Mouse (Mus musculus) lung, postnatal 25 days (tissue): Measurements from ENCODE around the gene Tmem30a.

ENCODE experiments used
- DNase-seq: peaks from one replicate; pipeline ENCODE4 v3.0.0; 2022; ENCODE audit warnings: low spot score

The Tmem30a gene

DNA sequence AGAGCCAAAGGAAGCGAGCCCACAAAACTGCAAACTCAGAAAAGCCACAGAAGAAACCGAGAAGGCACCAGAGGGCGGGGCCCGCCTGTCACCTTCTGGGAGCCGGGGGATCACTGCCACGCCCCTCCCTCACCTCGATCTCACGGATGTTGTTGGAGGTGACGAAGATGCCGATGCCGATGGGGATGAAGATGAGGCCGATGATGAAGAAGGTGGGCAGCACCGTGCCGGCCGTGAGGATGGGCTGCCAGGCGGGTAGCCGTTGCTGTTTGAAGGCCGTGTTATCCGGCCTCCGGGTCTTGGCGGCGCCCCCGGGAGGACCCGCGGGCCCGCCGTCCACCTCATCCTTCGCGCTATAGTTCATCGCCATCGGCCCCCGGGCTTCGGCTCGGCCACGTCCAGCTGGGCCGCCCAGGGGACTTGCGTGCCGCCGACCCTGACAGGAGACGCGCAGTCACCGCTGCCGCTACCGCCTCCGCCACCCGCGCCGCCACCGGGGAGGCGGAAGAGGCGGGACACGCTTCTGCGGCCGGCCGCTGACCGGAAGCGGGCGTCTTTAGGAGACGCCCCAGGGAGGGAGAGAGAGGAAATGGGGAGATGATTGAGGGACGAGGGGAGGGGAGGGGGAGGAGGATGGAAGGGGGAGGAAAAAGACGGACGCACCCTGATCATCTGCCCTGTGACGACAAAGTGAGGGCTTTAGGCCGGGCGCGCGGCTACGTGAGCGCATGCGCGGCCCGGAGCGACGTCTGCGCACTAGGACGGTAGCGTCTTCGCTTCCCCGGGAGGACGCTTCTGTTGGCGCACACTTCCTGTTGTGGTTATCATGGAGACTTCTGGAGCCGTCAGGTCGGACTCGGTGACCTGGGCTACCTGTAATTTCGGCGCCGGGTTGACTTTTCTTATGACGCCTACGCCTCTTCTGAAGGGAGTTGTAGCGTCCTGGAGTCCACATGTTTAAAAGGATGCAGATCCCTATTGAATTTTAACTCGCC, at the start of gene Tmem30a:
Gene Tmem30a (minus strand): TSS at position 667 of the 995 bp plus-strand sequence.
- DNase-seq, result peak; percentile 94

GRCm38 (mm10) chr9:79842615-79843014, 49.3 kb upstream of the Tmem30a start:
- no peak for DNase-seq

GRCm38 (mm10) chr9:79842028-79842427, 48.7 kb upstream of the Tmem30a start:
- DNase-seq, result no peak

DNA sequence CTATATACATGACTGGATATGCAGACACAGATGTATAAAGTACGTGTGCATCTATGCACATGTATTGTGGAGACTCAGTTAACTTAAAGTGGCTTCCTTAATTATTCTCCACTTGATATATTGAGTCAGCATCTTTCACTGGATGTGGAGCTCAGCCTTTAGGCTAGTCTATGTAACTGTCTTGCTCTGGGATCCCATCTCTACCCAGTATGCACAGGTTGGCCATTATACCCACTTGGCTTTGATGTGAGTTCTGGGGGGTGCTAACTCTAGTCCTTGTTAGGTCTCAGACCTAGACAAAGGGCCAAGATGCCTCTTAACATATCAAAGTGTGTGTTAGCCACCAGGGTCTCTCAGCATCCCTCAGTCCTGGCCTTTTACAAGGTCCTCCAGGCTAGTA, 38.0 kb upstream of the Tmem30a start:
- DNase-seq, result no peak

GRCm38 (mm10) chr9:79830874-79831273, 37.6 kb upstream of the Tmem30a start:
- no peak for DNase-seq

DNA sequence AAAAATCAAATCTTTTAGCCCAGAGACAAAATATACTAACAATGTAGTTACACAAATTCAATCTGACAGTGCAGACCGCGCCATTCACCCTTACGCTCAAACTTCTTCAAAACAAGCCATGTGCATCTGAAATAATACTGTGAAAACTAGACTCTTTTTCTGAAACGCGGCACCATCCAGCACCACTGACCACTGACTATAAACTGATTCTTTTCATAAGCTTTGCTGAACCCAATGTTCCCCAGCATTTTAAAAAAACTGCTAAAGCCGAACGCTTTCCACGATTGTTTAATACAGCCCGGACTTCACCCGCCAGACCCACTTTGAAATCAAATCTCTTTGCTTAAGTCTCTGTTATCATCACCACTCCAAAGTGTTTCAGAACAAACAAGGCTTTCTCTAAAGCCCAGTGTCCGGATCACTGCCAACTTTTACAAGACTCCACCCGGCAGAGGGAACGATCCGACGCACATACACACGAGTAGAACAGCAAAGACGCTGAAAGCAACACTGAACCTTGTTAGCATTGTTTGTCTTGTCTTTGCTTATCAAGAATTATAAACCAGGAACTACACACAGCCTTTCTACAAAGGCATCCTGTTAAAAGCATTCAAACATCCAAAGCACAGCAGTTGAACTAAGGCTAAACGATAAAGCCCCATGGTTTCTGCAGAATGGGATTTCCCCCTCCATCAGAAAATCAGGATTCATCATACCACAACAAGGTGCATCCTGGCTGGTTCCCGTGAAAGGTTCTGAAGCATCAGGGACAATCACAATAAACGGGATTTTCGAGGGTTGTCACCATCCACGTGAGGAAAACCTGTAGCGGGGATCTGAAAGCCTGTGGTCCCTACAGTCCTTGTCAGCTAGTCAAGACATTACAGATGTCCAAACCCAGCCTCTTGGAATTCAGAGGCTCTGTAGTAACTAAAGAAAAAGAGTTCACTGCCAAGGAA, 36.8 kb upstream of the Tmem30a start:
- DNase-seq, result peak; percentile 26

GRCm38 (mm10) chr9:79827072-79827471, 33.8 kb upstream of the Tmem30a start:
- no peak for DNase-seq

- no peak for DNase-seq
Measured at GRCm38 (mm10) chr9:79825526-79825925, 32.2 kb upstream of the Tmem30a start.

GRCm38 (mm10) chr9:79823856-79824255, 30.5 kb upstream of the Tmem30a start:
- no peak for DNase-seq

- no peak for DNase-seq
Measured at GRCm38 (mm10) chr9:79823438-79823837, 30.1 kb upstream of the Tmem30a start.

DNA sequence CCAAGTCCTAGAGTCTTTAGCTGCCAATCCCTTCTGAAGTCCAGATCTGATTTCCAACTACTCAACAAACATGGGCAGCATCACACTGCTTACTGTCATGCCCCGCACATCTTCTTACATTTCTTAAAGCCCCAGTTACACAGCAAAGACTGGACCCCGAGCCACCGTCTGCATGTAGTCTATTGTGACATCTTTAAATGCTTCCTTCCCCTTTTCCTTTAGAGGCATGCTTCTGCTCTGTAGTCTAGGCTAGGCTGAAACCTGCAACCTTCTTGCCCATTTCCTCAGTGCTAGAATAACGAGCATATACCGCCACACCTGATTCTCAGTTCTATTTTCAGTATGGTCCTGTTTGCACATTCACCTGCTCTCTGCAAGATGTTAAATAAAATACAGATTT, 23.2 kb upstream of the Tmem30a start:
- no peak for DNase-seq

GRCm38 (mm10) chr9:79816013-79816412, 22.7 kb upstream of the Tmem30a start:
- no peak for DNase-seq

DNA sequence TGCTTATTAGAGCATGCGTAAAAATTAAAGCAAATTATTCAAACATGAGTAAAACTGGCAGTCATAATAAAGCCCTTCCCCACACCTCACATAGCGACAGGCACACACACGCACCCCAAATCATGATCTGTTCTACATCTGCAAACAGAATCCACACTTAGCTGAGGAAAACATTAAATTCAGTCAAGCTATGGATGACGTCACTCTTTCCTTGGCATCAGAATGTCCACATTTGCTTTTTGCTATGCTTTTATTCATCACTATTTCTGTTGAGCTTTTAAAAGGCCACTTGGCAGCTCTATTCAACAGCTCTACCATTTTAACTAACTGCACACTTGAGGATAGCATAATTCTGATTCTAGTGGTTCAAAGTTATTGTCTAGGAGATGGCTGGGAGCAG, 21.3 kb upstream of the Tmem30a start:
- no peak for DNase-seq

GRCm38 (mm10) chr9:79810969-79811902, 17.9 kb upstream of the Tmem30a start:
- DNase-seq, result no peak

DNA sequence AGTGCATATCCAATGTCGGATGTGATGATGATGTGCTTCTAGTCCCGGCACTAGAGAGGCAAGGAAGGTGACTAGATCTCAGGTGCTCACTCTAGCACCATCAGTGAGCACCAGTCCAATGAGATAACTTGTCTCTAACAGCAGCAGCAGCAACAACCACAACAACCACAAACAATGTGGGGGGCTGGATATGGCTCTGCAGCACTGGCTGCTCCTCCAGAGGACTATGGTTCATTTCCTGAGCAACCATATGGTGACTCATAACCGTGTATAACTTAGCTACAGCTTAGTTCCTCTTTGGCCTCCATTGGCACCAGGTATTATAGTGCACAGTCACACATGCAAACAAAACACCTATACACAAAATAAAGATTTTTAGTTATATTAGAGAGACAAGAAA, 17.2 kb upstream of the Tmem30a start:
- no peak for DNase-seq

- DNase-seq, result no peak
Measured at GRCm38 (mm10) chr9:79809411-79809810, 16.1 kb upstream of the Tmem30a start.

DNA sequence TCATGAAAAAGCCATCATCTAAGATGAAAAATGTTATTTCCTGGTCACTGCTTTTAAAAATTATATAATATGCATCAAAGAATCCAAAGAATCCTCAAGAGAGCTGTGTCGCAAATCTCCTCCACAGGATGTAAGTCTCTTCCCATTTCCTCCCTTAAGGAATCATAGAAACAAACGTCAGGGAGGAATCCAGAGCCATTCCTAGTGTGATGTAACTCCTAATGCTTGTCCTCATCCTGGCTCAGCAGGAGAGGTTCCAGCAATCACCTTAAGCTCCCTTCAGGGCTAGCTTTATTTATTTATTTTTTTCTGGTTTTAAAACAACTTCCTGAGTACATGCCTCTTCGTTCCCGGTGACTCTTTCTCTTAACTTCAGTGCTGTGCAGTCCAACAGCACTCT, 13.9 kb upstream of the Tmem30a start:
- no peak for DNase-seq

- DNase-seq, result peak; percentile 67
Measured at GRCm38 (mm10) chr9:79806317-79807075, 13.2 kb upstream of the Tmem30a start.

DNA sequence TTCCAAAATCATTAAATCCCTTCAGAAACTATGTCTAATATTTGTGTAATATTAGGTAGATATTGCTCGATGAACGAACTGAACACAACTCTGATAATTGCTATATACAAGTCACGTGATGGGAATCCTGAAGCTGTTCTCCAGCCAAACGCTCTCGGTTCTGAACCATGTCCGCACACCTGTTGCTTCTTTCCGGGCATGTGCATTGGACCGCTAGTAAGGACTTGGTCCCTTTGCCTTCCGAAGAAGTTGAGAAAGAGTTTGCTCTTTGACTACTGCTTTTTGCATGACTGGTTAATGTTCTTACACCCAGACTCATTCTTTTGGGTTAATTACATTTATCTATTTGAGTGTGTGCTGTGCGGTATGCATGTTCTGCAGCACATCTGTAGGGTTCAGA, 12.1 kb upstream of the Tmem30a start:
- no peak for DNase-seq

DNA sequence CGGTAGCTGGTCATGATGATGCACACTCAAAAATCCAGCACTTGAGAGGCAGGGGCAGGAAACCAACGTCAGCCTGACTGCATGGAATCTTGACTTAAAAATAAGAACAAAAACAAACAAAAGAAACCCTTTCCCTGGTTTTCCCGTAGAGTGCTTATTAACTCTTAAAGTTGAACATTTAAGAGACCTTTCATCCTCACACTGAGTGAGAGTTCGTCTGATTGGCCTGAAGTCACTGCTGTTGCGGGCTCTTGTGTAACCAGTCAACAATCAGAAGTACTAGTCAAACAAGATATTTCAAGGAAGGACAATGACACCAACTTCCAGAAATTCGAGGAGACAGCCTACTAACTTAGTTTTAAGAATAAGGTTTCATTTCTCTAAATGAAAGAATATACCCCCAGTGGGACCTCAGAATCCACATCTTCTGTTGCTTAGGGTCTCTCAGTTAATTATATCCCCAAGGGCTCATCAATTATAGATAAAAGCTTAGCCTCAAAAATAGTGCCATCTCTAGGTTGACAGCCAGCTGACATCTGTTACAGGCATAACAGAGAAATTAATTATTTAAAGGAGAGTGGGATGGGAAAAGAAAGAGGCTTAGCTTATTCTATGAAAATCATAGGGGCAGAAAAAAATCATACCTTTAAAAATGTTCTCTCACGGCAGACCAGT, 3.3 kb upstream of the Tmem30a start:
- peak; percentile 40 for DNase-seq
